Mouse (Mus musculus): ENCODE data around the gene Mdc1.

The Mdc1 gene

GRCm38 (mm10) chr17:35859371-35859770 lies 18.1 kb downstream of the Mdc1 start:
- no peak for DNase-seq

GRCm38 (mm10) chr17:35859835-35860234 lies 18.5 kb downstream of the Mdc1 start:
- DNase-seq: no peak

- no peak for DNase-seq
Observed at GRCm38 (mm10) chr17:35860831-35861197, 19.5 kb downstream of the Mdc1 start.

- DNase-seq: peak; percentile 92
Observed at GRCm38 (mm10) chr17:35861198-35861857, 20.0 kb downstream of the Mdc1 start, which contains the start of gene Nrm. Gene Nrm (plus strand): TSS chr17:35861318.

GRCm38 (mm10) chr17:35864832-35865353 lies 23.6 kb downstream of the Mdc1 start:
- no peak for DNase-seq

- DNase-seq: no peak
Observed at GRCm38 (mm10) chr17:35865481-35866280, 24.4 kb downstream of the Mdc1 start, which contains the start of gene Ppp1r18. Gene Ppp1r18 (plus strand): TSS chr17:35865593.

GRCm38 (mm10) chr17:35866281-35866831 lies 25.0 kb downstream of the Mdc1 start:
- DNase-seq: no peak

GRCm38 (mm10) chr17:35866911-35867890 lies 25.9 kb downstream of the Mdc1 start:
- no peak for DNase-seq

GRCm38 (mm10) chr17:35868165-35868820 lies 27.0 kb downstream of the Mdc1 start:
- DNase-seq: no peak

- no peak for DNase-seq
Observed at GRCm38 (mm10) chr17:35868961-35869345, 27.6 kb downstream of the Mdc1 start.

- no peak for DNase-seq
Observed at GRCm38 (mm10) chr17:35869346-35870067, 28.2 kb downstream of the Mdc1 start.

GRCm38 (mm10) chr17:35870151-35870883 lies 29.0 kb downstream of the Mdc1 start:
- DNase-seq: no peak

- DNase-seq: no peak
Observed at GRCm38 (mm10) chr17:35870884-35871696, 29.8 kb downstream of the Mdc1 start.

GRCm38 (mm10) chr17:35873774-35874519 lies 32.6 kb downstream of the Mdc1 start:
- peak; percentile 83 for DNase-seq

GRCm38 (mm10) chr17:35874721-35875120 lies 33.4 kb downstream of the Mdc1 start:
- DNase-seq: peak; percentile 73

GRCm38 (mm10) chr17:35879245-35880057 lies 38.1 kb downstream of the Mdc1 start, which contains the start of gene Dhx16:
Gene Dhx16 (plus strand): TSS chr17:35879819.
- peak; percentile 97 for DNase-seq

- no peak for DNase-seq
Observed at GRCm38 (mm10) chr17:35882924-35883323, 41.6 kb downstream of the Mdc1 start.

- DNase-seq: no peak
Observed at GRCm38 (mm10) chr17:35883777-35884176, 42.5 kb downstream of the Mdc1 start.

Data from right cerebral cortex, adult 18-20 months (tissue).